Mouse (Mus musculus): ENCODE results near the gene Cfap99. TPM values are rescaled to one million over a fixed set of nuclear protein-coding genes. Genes with fewer than 3 reads are reported as not detected.

Gene Cfap99
- polyA plus RNA-seq, 1 experiment from 2014 or later = 0.09 TPM

DNA sequence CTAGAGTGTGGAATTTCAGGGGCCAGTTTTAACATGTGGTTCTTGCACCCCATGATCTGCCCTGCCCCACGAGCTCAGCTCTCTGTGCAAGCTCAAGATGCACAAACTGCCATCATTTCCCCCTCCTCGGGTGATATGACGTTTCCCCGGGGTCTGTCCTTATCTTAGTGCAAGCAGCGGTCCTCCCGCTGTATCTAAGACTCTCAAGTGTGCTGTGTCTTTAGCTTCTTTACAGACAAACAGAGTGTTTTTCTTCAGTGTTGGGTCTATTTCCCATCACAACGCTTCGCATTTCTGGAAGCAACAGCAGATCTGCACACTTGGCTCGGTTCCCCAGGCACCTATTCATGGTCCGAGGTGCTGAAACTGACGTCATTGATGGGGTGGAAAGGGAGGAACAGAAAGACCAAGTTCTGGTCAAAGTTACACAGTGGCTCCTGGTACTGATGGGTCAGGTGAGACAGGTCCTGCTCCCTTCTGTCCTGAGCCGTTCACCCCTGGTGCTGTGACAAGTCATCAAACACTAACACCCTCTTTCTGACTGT is 18.4 kb upstream of the Cfap99 start:
- no peaks in the 10 kb centered on the region for H3K36me3 ChIP-seq (ENCODE audit: control insufficient read depth, insufficient read depth, low read length)
- H3K4me1 ChIP-seq (ENCODE audit: control insufficient read depth in 2 of 2, insufficient read depth in 2 of 2, low read length in 2 of 2) = peaks cover 0 to 3% of the 10 kb centered on the region in 2 experiments; a peak in 1 of 4 replicates
- no peak overlapping the region for H3K4me2 ChIP-seq (ENCODE audit: low read length)
- ATAC-seq (ENCODE audit: insufficient number of reproducible peaks, insufficient read depth, low FRiP score, low read depth) = no peak
- WGBS = 27% methylated on average over 12 of the region's 12 CpGs
- no peak overlapping the region for H3K9ac ChIP-seq (ENCODE audit: low read length)
- H3K9me3 ChIP-seq (ENCODE audit: control insufficient read depth, low read length) = no peaks in the 10 kb centered on the region
- no peak overlapping the region for H3K4me3 ChIP-seq (ENCODE audit: control insufficient read depth in 1 of 2, insufficient read depth in 1 of 2, low read depth in 1 of 2, low read length in 2 of 2)
- H3K27me3 ChIP-seq (ENCODE audit: control insufficient read depth, insufficient read depth, low read length) = no peaks in the 10 kb centered on the region
- H3K27ac ChIP-seq (replicated peaks in 1 of 2; ENCODE audit: control insufficient read depth in 1 of 2, insufficient read depth in 1 of 2, low read depth in 2 of 2, low read length in 2 of 2) = no peak overlapping the region

DNA sequence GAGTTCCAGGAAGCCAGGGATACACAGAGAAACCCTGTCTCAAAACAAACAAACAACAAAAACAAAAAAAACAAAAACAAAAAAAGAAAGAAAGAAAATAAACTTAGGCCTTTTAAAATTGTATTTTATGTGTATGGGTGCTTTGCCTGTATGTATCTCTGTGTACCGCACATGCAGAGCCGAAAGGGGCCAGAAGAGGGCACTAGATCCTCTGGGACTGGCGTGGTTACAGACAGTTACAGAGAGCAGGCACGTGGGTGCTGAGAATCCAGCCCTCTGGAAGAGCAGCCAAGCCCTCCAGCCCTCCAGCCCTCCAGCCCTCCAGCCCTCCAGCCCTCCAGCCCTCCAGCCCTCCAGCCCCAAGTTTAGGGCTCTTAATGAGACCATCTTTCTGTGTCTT is 16.7 kb upstream of the Cfap99 start:
- Histone ChIP-seq H3K36me3 (ENCODE audit: control insufficient read depth, insufficient read depth, low read length) (no peaks in the 10 kb centered on the region), H3K4me3 (ENCODE audit: control insufficient read depth in 1 of 2, insufficient read depth in 1 of 2, low read depth in 1 of 2, low read length in 2 of 2) (no peak overlapping the region), H3K4me2 (ENCODE audit: low read length) (no peak overlapping the region), H3K4me1 (ENCODE audit: control insufficient read depth in 2 of 2, insufficient read depth in 2 of 2, low read length in 2 of 2) (peaks cover 3% of the 10 kb centered on the region in 2 experiments; a peak in 1 of 4 replicates), H3K9me3 (ENCODE audit: control insufficient read depth, low read length) (no peaks in the 10 kb centered on the region), H3K9ac (ENCODE audit: low read length) (no peak overlapping the region), H3K27ac (replicated peaks in 1 of 2; ENCODE audit: control insufficient read depth in 1 of 2, insufficient read depth in 1 of 2, low read depth in 2 of 2, low read length in 2 of 2) (no peak overlapping the region), H3K27me3 (ENCODE audit: control insufficient read depth, insufficient read depth, low read length) (no peaks in the 10 kb centered on the region)
- no peak for ATAC-seq (ENCODE audit: insufficient number of reproducible peaks, insufficient read depth, low FRiP score, low read depth)
- 33% methylated on average over 4 of the region's 4 CpGs for WGBS

DNA sequence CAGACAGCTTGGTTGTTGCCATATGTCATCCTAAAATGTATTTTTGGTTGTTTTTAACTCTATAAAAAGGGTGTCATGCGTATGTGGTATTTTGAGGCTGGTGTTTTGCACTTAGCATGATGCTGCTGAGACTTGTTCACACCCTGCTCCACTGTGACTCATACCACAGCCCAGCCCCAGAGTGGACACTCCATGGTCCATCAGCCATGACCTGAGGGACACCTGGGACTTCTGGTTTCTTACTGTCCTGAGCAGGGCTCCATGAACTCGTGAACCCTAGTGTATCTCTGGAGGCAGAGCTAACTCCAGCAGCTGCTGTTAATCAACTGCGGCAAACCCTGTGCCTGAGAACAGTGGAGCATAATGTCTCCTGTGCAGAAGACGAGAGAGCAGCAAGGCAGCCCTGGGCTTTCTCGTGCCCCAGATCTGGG is 15.1 kb upstream of the Cfap99 start:
- 60% methylated on average over 5 of the region's 5 CpGs for WGBS
- ATAC-seq (ENCODE audit: insufficient number of reproducible peaks, insufficient read depth, low FRiP score, low read depth) = no peak
- H3K9me3 ChIP-seq (ENCODE audit: control insufficient read depth, low read length) = no peaks in the 10 kb centered on the region
- no peaks in the 10 kb centered on the region for H3K36me3 ChIP-seq (ENCODE audit: control insufficient read depth, insufficient read depth, low read length)
- no peaks in the 10 kb centered on the region for H3K27me3 ChIP-seq (ENCODE audit: control insufficient read depth, insufficient read depth, low read length)
- H3K4me2 ChIP-seq (ENCODE audit: low read length) = no peak overlapping the region
- H3K27ac ChIP-seq (replicated peaks in 1 of 2; ENCODE audit: control insufficient read depth in 1 of 2, insufficient read depth in 1 of 2, low read depth in 2 of 2, low read length in 2 of 2) = no peak overlapping the region
- H3K4me3 ChIP-seq (ENCODE audit: control insufficient read depth in 1 of 2, insufficient read depth in 1 of 2, low read depth in 1 of 2, low read length in 2 of 2) = no peak overlapping the region
- no peak overlapping the region for H3K9ac ChIP-seq (ENCODE audit: low read length)
- peaks cover 3 to 4% of the 10 kb centered on the region in 2 experiments; a peak in 1 of 4 replicates for H3K4me1 ChIP-seq (ENCODE audit: control insufficient read depth in 2 of 2, insufficient read depth in 2 of 2, low read length in 2 of 2)

DNA sequence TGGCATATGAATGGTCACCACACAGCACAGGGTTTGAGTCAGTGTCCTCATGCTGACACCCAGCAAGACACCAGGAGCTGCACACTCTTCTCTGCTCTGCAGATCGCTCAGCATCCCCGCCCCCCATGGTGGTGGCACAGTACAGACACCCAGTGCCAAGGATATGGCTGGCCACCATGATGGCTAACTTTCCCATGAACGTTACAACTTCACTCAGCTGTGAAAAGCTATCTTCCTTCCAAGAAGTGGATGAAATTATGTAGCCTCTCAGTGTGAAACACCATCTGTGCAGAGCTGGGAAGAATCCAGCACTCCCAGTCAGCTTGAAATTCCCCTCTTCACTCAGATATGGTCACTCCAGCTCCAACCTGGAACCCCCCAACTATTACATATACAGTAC is 14.1 kb upstream of the Cfap99 start:
- Histone ChIP-seq H3K4me1 (ENCODE audit: control insufficient read depth in 2 of 2, insufficient read depth in 2 of 2, low read length in 2 of 2) (peaks cover 5 to 8% of the 10 kb centered on the region in 2 experiments; a peak in 2 of 4 replicates), H3K4me2 (ENCODE audit: low read length) (no peak overlapping the region), H3K9me3 (ENCODE audit: control insufficient read depth, low read length) (no peaks in the 10 kb centered on the region), H3K36me3 (ENCODE audit: control insufficient read depth, insufficient read depth, low read length) (no peaks in the 10 kb centered on the region), H3K9ac (ENCODE audit: low read length) (no peak overlapping the region), H3K27ac (replicated peaks in 1 of 2; ENCODE audit: control insufficient read depth in 1 of 2, insufficient read depth in 1 of 2, low read depth in 2 of 2, low read length in 2 of 2) (no peak overlapping the region), H3K4me3 (ENCODE audit: control insufficient read depth in 1 of 2, insufficient read depth in 1 of 2, low read depth in 1 of 2, low read length in 2 of 2) (no peak overlapping the region), H3K27me3 (ENCODE audit: control insufficient read depth, insufficient read depth, low read length) (no peaks in the 10 kb centered on the region)
- ATAC-seq (ENCODE audit: insufficient number of reproducible peaks, insufficient read depth, low FRiP score, low read depth) = no peak
- 85% methylated on average over 3 of the region's 3 CpGs for WGBS

DNA sequence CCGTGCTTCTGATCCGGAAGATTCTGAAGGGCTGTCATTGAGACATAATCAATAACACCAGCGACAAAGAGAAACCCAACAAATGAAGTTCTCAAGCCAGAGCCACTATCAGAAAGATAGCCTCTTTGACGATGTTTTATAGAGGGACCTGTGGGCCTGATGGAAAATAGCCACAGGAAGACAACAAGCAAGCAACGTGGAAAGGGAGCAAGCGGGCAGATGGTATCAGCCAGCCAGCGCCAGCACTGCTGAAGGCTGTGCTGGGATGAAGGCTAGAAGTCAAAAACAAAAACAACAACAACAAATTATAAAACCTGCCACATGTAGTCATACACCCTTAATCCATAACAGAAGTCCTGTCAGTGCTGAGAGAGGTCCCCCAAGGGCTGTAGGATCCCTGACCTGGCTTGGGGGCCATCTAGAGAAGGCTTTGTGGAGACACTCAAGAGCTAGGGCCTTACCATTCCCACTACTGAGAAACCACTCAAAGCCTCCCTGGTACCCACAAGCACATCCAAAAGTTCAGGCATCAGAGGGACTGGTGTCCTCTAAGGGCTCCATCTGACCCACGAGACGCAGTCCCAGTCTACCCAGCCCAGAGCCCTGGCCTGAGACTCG is 13.6 kb upstream of the Cfap99 start:
- Histone ChIP-seq H3K4me1 (ENCODE audit: control insufficient read depth in 2 of 2, insufficient read depth in 2 of 2, low read length in 2 of 2) (peaks cover 4 to 8% of the 10 kb centered on the region in 2 experiments; a peak in 2 of 4 replicates), H3K9me3 (ENCODE audit: control insufficient read depth, low read length) (no peaks in the 10 kb centered on the region), H3K27ac (replicated peaks in 1 of 2; ENCODE audit: control insufficient read depth in 1 of 2, insufficient read depth in 1 of 2, low read depth in 2 of 2, low read length in 2 of 2) (no peak overlapping the region), H3K9ac (ENCODE audit: low read length) (no peak overlapping the region), H3K36me3 (ENCODE audit: control insufficient read depth, insufficient read depth, low read length) (no peaks in the 10 kb centered on the region), H3K27me3 (ENCODE audit: control insufficient read depth, insufficient read depth, low read length) (no peaks in the 10 kb centered on the region), H3K4me3 (ENCODE audit: control insufficient read depth in 1 of 2, insufficient read depth in 1 of 2, low read depth in 1 of 2, low read length in 2 of 2) (no peak overlapping the region), H3K4me2 (ENCODE audit: low read length) (no peak overlapping the region)
- 80% methylated on average over 10 of the region's 10 CpGs for WGBS
- no peak for ATAC-seq (ENCODE audit: insufficient number of reproducible peaks, insufficient read depth, low FRiP score, low read depth)

DNA sequence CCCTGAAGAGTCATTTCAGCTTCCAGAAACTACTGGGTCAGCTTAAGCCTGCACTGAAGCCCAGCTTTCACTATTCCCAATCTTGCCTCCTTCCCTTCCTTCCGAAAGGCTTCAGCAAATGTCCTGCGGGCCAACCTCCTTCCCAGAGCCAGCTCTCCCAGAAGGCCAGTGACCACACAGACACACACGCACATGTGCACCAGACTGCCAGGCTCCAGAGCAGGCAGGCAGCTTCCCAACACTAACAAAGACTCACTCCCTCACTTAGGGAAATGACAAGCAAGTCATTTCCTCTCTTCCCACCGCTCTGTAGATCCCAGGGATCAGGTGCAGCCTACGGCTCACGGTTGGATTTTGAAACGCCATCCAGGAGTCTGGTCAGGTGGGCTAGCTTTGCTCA is 12.2 kb upstream of the Cfap99 start:
- H3K4me1 ChIP-seq (ENCODE audit: control insufficient read depth in 2 of 2, insufficient read depth in 2 of 2, low read length in 2 of 2) = peaks cover 2 to 14% of the 10 kb centered on the region in 2 experiments; a peak in 3 of 4 replicates
- ATAC-seq (ENCODE audit: insufficient number of reproducible peaks, insufficient read depth, low FRiP score, low read depth) = 0 out of 2 replicates have a peak, but pooled peaks have one; percentile 11
- H3K27me3 ChIP-seq (ENCODE audit: control insufficient read depth, insufficient read depth, low read length) = no peaks in the 10 kb centered on the region
- H3K9ac ChIP-seq (ENCODE audit: low read length) = no peak overlapping the region
- no peak overlapping the region for H3K4me2 ChIP-seq (ENCODE audit: low read length)
- H3K4me3 ChIP-seq (ENCODE audit: control insufficient read depth in 1 of 2, insufficient read depth in 1 of 2, low read depth in 1 of 2, low read length in 2 of 2) = no peak overlapping the region
- H3K36me3 ChIP-seq (ENCODE audit: control insufficient read depth, insufficient read depth, low read length) = no peaks in the 10 kb centered on the region
- no peaks in the 10 kb centered on the region for H3K9me3 ChIP-seq (ENCODE audit: control insufficient read depth, low read length)
- WGBS = 59% methylated on average over 7 of the region's 7 CpGs
- H3K27ac ChIP-seq (replicated peaks in 1 of 2; ENCODE audit: control insufficient read depth in 1 of 2, insufficient read depth in 1 of 2, low read depth in 2 of 2, low read length in 2 of 2) = no peak overlapping the region

DNA sequence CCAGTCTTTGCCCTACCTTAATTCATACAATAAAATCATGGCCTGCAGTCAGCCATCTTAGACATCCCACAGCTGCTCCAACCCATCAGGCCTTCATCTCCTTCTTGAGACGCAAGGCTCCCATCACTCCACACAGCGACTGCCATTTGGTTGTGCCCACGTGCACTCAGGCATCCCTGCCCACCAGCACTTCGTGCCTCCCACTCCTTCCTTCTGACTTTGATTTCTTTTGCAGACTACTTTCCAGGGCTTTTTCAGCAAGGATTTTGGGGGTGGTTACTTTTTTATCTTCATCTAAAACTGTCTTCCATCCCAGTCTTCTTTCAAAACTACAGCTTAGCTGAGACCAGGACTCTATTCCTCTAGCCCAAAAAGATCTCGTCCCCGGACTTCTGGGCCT is 11.7 kb upstream of the Cfap99 start:
- no peak overlapping the region for H3K9ac ChIP-seq (ENCODE audit: low read length)
- H3K27ac ChIP-seq (replicated peaks in 1 of 2; ENCODE audit: control insufficient read depth in 1 of 2, insufficient read depth in 1 of 2, low read depth in 2 of 2, low read length in 2 of 2) = no peak overlapping the region
- no peaks in the 10 kb centered on the region for H3K36me3 ChIP-seq (ENCODE audit: control insufficient read depth, insufficient read depth, low read length)
- WGBS = 70% methylated on average over 6 of the region's 6 CpGs
- H3K4me1 ChIP-seq (ENCODE audit: control insufficient read depth in 2 of 2, insufficient read depth in 2 of 2, low read length in 2 of 2) = peaks cover 4 to 19% of the 10 kb centered on the region in 2 experiments
- no peak overlapping the region for H3K4me3 ChIP-seq (ENCODE audit: control insufficient read depth in 1 of 2, insufficient read depth in 1 of 2, low read depth in 1 of 2, low read length in 2 of 2)
- no peaks in the 10 kb centered on the region for H3K27me3 ChIP-seq (ENCODE audit: control insufficient read depth, insufficient read depth, low read length)
- no peaks in the 10 kb centered on the region for H3K9me3 ChIP-seq (ENCODE audit: control insufficient read depth, low read length)
- H3K4me2 ChIP-seq (ENCODE audit: low read length) = no peak overlapping the region
- no peak for ATAC-seq (ENCODE audit: insufficient number of reproducible peaks, insufficient read depth, low FRiP score, low read depth)

DNA sequence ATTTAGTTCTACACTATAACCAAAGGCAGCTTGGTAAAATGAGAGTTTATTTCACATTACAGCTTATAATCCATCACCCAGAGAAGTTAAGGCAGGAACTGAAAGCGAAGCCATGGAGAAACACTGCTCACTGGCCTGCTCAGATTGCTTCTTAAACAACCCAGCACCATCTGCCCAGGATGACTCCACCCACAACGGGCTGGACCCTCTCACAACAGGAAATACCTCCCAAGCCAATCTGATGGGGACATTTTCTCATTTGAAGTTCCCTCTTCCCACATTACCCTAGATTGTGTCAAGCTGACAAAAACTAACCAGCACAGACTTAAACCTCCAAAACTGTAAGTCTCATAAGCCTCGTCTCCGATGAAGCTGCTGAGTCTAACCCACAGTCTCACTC is 10.3 kb upstream of the Cfap99 start:
- Histone ChIP-seq H3K27me3 (ENCODE audit: control insufficient read depth, insufficient read depth, low read length) (no peaks in the 10 kb centered on the region), H3K27ac (replicated peaks in 1 of 2; ENCODE audit: control insufficient read depth in 1 of 2, insufficient read depth in 1 of 2, low read depth in 2 of 2, low read length in 2 of 2) (no peak overlapping the region), H3K36me3 (ENCODE audit: control insufficient read depth, insufficient read depth, low read length) (no peaks in the 10 kb centered on the region), H3K4me2 (ENCODE audit: low read length) (no peak overlapping the region), H3K4me1 (ENCODE audit: control insufficient read depth in 2 of 2, insufficient read depth in 2 of 2, low read length in 2 of 2) (peaks cover 4 to 19% of the 10 kb centered on the region in 2 experiments), H3K4me3 (ENCODE audit: control insufficient read depth in 1 of 2, insufficient read depth in 1 of 2, low read depth in 1 of 2, low read length in 2 of 2) (no peak overlapping the region), H3K9me3 (ENCODE audit: control insufficient read depth, low read length) (no peaks in the 10 kb centered on the region), H3K9ac (ENCODE audit: low read length) (no peak overlapping the region)
- no peak for ATAC-seq (ENCODE audit: insufficient number of reproducible peaks, insufficient read depth, low FRiP score, low read depth)
- 68% methylated on average over 4 of the region's 4 CpGs for WGBS

All from heart, embryonic 14.5 days (tissue).